Mouse (Mus musculus) intestine, postnatal 0 days (tissue): ENCODE data around the gene Gm49318. TPM values are rescaled to one million over a fixed set of nuclear protein-coding genes. Genes with fewer than 3 reads are reported as not detected.

ENCODE experiments used
- ATAC-seq: fragments of 200-750 bp; cut with Nextera tagmentation; 2 replicates; pipeline ENCODE4 v1.8.0; 2017; ENCODE audit warnings: mild to moderate bottlenecking, moderate TSS enrichment, moderate library complexity
- H3K27ac ChIP-seq: fragments of 300-500 bp; sonication (generic); 2 replicates; pipeline ENCODE4 v1.5.1; 2014; ENCODE audit warnings: mild to moderate bottlenecking, low read depth, low read length, moderate library complexity
- H3K27me3 ChIP-seq: fragments of 300-500 bp; sonication (generic); replicated peaks from 2 replicates; pipeline ENCODE4 v1.6.1; 2014; ENCODE audit warnings: low read length, mixed read lengths; ENCODE audit not compliant: control insufficient read depth, insufficient read depth
- H3K36me3 ChIP-seq: fragments of 300-500 bp; sonication (generic); 2 replicates; pipeline ENCODE4 v1.6.1; 2014; ENCODE audit warnings: mild to moderate bottlenecking, moderate library complexity; ENCODE audit not compliant: control insufficient read depth, insufficient read depth
- H3K4me1 ChIP-seq: fragments of 300-500 bp; sonication (generic); replicated peaks from 2 replicates; pipeline ENCODE4 v1.6.1; 2014; ENCODE audit warnings: antibody characterized with exemption, low read length, mixed read lengths; ENCODE audit not compliant: control insufficient read depth, insufficient read depth
- H3K4me2 ChIP-seq: fragments of 300-500 bp; sonication (generic); replicated peaks from 2 replicates; pipeline ENCODE4 v1.6.1; 2014; ENCODE audit warnings: low read depth, mild to moderate bottlenecking, moderate library complexity
- H3K4me3 ChIP-seq: fragments of 300-500 bp; sonication (generic); 2 replicates; pipeline ENCODE4 v1.5.1; 2014; ENCODE audit warnings: low read depth, low read length
- H3K9ac ChIP-seq: fragments of 300-500 bp; sonication (generic); 2 replicates; pipeline ENCODE4 v1.6.1; 2014; ENCODE audit warnings: mild to moderate bottlenecking, low read depth, low read length
- H3K9me3 ChIP-seq: fragments of 300-500 bp; sonication (generic); 2 replicates; pipeline ENCODE4 v1.6.1; 2016; ENCODE audit warnings: mixed run types; ENCODE audit not compliant: control insufficient read depth
- CTCF ChIP-seq: sonication (generic); IDR thresholded peaks from 2 replicates; pipeline ENCODE4 v1.5.1; 2016; ENCODE audit warnings: low read depth, mild to moderate bottlenecking, control low read depth, antibody characterized with exemption, moderate library complexity
- WGBS: fragments of 180-500 bp; shearing (Covaris S2); extraction: QIAGEN DNeasy Blood & Tissue Kit; methylation state at CpG from one replicate; pipeline ENCODE4 v1.1.7; 2014; 5-methylcytosine and 5-hydroxymethylcytosine counted together
- polyA plus RNA-seq: library from polyadenylated mRNA; unstranded; fragments of >200 nt; fragmentation: Nextera tagmentation; extraction: Ambion mirVana; gene quantifications from 2 replicates; pipeline ENCODE4 v1.2.1, GENCODE M21; 2015

The Gm49318 gene
- polyA plus RNA-seq = not detected in 2 replicates

DNA sequence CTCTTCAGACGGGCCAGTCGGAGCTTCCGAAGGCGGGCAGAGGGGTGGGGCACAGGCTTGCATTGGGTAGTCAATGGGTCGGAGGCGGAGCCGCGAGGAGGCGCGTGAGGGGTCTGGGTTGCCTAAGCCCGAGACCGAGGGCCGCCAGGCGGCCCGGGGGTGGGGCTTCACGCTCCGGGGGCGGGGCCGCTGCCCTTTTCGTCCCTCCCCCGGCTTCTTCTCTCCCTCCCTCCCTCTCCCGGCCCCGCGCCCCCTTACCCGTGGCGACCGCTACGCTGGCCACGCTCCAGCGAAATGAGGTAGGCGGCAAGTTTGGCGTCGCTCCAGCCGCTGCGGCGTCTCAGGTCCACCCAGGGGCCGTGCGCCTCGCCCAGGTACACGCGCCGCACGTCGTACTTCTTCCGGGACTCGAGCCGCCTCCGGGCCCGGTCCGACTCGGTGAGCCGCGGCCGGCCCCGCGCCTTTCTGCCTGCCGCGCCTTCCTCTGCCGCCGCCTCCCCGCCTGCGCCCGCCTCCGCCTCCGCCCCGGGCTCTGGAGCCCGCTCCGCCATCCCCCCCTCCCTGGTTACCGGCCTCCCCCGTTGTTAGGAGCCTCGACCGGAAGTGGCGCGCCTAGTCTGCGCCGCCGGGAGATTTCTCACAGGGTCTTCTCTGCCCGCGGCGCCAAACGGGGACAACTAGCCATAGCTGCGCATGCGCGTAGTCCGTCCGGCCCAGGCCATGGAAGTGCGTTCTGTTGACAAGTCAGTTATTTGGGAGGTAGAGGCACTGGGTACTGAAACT is at the start of gene Gm49318, which contains the start of gene Zfp653:
Gene Gm49318, minus strand, starts transcription at position 469 of the 783 bp plus-strand sequence.
Gene Zfp653, minus strand, starts transcription at position 586 of the 783 bp plus-strand sequence.
- Histone ChIP-seq H3K36me3 (peaks cover 24% of the 10 kb centered on the region), H3K27ac (peak within 1 kb of the TSS; percentile 97), H3K27me3 (no peaks in the 10 kb centered on the region), H3K4me1 (no peaks in the 10 kb centered on the region), H3K4me3 (peak within 1 kb of the TSS; percentile 93), H3K4me2 (peak within 1 kb of the TSS; percentile 63), H3K9ac (peak within 1 kb of the TSS; percentile 86), H3K9me3 (no peaks in the 10 kb centered on the region)
- peak; percentile 96 for ATAC-seq
- peak; percentile 37; the same call in 1 of the 2 replicates for TF ChIP-seq CTCF
- WGBS = under 1% methylated on average over 70 of the region's 87 CpGs

DNA sequence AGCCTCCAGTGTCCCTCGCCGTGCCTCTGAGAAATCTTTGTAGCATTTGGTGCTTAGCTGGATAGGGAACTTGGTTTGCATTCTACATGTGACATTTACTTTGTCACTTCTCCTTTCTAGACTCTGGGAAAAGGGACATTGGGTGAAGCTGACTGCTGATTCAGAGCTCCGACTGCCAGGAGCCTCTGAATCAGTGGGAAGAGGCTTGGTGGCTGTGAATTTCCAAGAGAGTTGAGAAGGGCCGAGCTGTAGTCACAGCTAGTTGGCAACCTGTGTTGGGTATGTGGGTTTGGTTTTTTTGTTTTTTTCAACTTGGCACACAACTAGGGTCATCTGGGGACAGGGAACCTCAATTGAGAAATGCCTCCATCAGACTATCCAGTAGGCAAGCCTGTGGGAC is 48.5 kb upstream of the Gm49318 start:
- ATAC-seq = no peak
- H3K27ac ChIP-seq = no peak overlapping the region

DNA sequence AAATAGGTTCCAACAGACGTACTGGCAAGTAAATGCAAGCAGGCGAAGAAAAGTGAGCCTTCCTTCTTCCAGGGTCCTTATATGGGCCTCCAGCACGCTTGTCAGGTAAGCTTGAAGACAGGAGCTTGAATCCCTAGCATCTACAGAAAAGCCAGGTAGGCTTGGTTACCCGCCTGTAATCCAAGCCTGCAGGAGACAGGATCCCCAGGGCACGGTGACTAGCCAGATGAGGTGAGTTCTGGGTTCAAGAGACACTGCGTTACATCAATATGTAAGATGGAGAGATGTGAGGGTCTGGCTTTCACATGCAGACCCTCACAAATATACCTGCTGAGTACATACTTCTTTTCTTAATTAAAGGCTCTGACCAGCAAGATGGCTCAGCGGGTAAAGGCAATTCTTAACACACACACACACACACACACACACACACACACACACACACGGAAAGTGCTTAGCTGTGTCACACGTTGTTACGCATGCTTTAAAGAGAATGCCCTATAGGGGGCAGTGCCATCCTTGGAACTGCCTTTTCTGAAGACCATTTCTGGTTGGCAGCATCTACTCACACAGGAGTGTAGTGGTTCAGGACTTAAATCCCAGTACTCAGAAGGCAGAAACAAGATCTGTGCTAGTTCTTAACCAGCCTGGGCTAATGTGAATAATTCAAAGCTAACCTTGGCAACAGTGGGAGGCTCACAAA is 46.8 kb upstream of the Gm49318 start:
- ATAC-seq = no peak
- 41% methylated on average over 10 of the region's 10 CpGs for WGBS
- Histone ChIP-seq H3K4me3 (no peak overlapping the region), H3K4me2 (peak overlapping the region; percentile 87), H3K4me1 (0 out of 2 replicates have a peak, but pooled peaks cover 4% of the 10 kb centered on the region), H3K9ac (no peak overlapping the region), H3K36me3 (peaks cover 9% of the 10 kb centered on the region; the same call in 1 of the 2 replicates), H3K27ac (no peak overlapping the region), H3K27me3 (no peaks in the 10 kb centered on the region), H3K9me3 (no peaks in the 10 kb centered on the region)
- peak; percentile 86 for TF ChIP-seq CTCF

More for the DNA sequence above, 48.5 kb upstream of the Gm49318 start:
- Histone ChIP-seq H3K36me3 (no peaks in the 10 kb centered on the region), H3K4me3 (no peak overlapping the region), H3K4me1 (0 out of 2 replicates have a peak, but pooled peaks cover 4% of the 10 kb centered on the region), H3K9me3 (no peaks in the 10 kb centered on the region), H3K9ac (no peak overlapping the region), H3K4me2 (no peak overlapping the region), H3K27me3 (no peaks in the 10 kb centered on the region)
- no peak for TF ChIP-seq CTCF
- 92% methylated on average over 4 of the region's 4 CpGs for whole genome bisulfite sequencing

DNA sequence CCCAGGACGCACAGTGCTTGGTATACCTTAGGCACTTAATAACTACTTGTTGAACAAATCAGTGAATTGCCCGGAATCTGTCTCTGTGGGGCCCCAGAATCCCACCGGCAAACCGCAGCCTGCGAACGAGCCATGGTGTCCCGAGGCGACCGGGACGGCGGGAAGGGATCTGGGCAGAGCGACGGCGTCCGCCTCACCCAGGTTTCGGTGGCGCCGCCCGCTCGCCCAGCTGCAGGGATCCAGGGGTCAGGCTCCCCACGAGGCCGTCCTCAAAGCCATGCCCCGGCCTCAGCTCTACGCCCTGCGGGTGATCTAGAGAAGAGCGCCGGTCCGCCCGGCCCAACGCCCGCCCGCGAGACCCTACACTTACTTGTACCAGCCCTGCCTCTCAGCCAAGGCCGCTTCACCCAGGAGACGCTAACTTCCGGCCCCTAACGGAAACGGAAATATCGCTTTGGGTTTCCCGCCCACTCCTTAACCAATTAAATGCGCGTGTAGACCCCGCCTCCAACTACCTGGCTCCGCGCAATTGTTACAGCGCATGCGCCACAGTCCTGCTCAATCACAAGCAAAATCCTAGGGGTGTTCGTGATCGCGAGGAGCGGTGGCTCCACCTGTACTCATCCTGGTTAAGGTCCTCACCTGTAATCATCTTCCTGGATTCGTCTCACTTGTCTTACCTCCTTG is 45.8 kb upstream of the Gm49318 start, which contains the start of gene Elof1:
Gene Elof1, minus strand, starts transcription at position 433 of the 687 bp plus-strand sequence.
- ATAC-seq = peak; percentile 91
- Histone ChIP-seq H3K4me2 (peak within 1 kb of the TSS; percentile 87), H3K9me3 (no peaks in the 10 kb centered on the region), H3K4me1 (0 out of 2 replicates have a peak, but pooled peaks cover 4% of the 10 kb centered on the region), H3K9ac (peak within 1 kb of the TSS; percentile 87), H3K27me3 (no peaks in the 10 kb centered on the region), H3K27ac (peak within 1 kb of the TSS; percentile 51; the same call in 1 of the 2 replicates), H3K4me3 (peak within 1 kb of the TSS; percentile 85), H3K36me3 (peaks cover 19% of the 10 kb centered on the region)
- under 1% methylated on average over 51 of the region's 52 CpGs for WGBS
- no peak for TF ChIP-seq CTCF

DNA sequence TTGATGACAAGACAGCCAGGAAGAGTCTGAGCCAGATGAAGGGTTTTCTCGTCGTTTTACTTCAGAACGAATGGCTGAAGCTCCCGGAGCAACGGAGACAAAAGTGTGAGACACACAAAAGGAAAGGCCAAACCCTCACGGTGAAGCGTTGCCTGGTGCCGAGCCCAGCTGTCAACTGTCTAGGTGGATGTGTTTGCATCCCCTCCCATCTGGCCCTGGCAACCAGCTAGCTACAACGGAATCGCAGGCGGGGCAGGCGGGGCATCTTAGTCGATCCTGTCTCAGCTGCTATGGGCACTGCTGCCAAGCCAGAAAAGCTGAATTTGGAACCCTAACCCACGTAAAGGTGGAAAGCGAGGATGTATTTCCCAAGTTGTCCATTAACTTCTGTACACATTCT is 45.0 kb upstream of the Gm49318 start:
- Histone ChIP-seq H3K4me3 (peak overlapping the region; percentile 85), H3K9ac (peak overlapping the region; percentile 87), H3K4me2 (peak overlapping the region; percentile 87), H3K36me3 (peaks cover 26% of the 10 kb centered on the region), H3K27me3 (no peaks in the 10 kb centered on the region), H3K4me1 (0 out of 2 replicates have a peak, but pooled peaks cover 4% of the 10 kb centered on the region), H3K9me3 (no peaks in the 10 kb centered on the region), H3K27ac (no peak overlapping the region)
- no peak for TF ChIP-seq CTCF
- no peak for ATAC-seq
- WGBS = 19% methylated on average over 15 of the region's 15 CpGs

DNA sequence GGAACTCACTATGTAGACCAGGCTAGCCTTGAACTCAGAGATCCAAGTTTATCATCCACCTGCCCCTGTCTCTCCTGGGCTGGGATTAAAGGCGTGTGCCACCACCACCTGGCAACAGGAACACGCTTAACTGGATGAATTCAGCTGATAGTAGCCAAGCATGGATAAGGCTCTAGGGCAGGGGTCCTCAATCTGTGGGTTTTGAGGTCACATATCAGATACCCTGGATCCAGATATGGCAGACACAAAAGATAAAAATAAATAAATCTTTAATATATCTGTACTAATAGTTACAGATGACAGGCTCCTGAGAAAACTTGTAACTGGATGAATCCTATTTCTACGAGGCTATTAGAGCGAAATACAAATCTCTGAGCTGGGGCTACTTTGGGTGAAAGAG is 44.6 kb upstream of the Gm49318 start:
- Histone ChIP-seq H3K27ac (no peak overlapping the region), H3K36me3 (peaks cover 26% of the 10 kb centered on the region), H3K4me3 (peak overlapping the region; percentile 85), H3K4me1 (0 out of 2 replicates have a peak, but pooled peaks cover 4% of the 10 kb centered on the region), H3K9me3 (no peaks in the 10 kb centered on the region), H3K27me3 (no peaks in the 10 kb centered on the region), H3K9ac (no peak overlapping the region), H3K4me2 (peak overlapping the region; percentile 87)
- ATAC-seq = no peak
- 78% methylated on average over 4 of the region's 4 CpGs for WGBS
- TF ChIP-seq CTCF = no peak
